Mouse (Mus musculus) embryonic facial prominence, embryonic 15.5 days (tissue): ENCODE measurements around the gene Cd300lg. TPM values are rescaled to one million over a fixed set of nuclear protein-coding genes. Genes with fewer than 3 reads are reported as not detected.
A peak's percentile ranks its signal among the peaks of the same experiment; 100 is the strongest.

Source experiments
- ATAC-seq: fragments of 200-750 bp; cut with Nextera tagmentation; 2 replicates; pipeline ENCODE4 v1.8.0; 2017; ENCODE audit warnings: low read depth, moderate TSS enrichment; ENCODE audit not compliant: insufficient number of reproducible peaks, low FRiP score, low TSS enrichment
- H3K27ac ChIP-seq: fragments of 300-500 bp; sonication (generic); replicated peaks from 2 replicates; pipeline ENCODE4 v1.5.1; 2015; ENCODE audit warnings: mild to moderate bottlenecking, inconsistent platforms
- H3K27me3 ChIP-seq: fragments of 300-500 bp; sonication (generic); 2 replicates; pipeline ENCODE4 v1.6.1; 2015; ENCODE audit warnings: inconsistent platforms
- H3K36me3 ChIP-seq: fragments of 300-500 bp; sonication (generic); 2 replicates; pipeline ENCODE4 v1.6.1; 2015; ENCODE audit warnings: mild to moderate bottlenecking, inconsistent platforms
- H3K4me1 ChIP-seq: fragments of 300-500 bp; sonication (generic); 2 replicates; pipeline ENCODE4 v1.6.1; 2015; ENCODE audit warnings: inconsistent platforms
- H3K4me2 ChIP-seq: fragments of 300-500 bp; sonication (generic); replicated peaks from 2 replicates; pipeline ENCODE4 v1.6.1; 2015; ENCODE audit warnings: mild to moderate bottlenecking, inconsistent platforms
- H3K4me3 ChIP-seq: fragments of 300-500 bp; sonication (generic); replicated peaks from 2 replicates; pipeline ENCODE4 v1.5.1; 2015; ENCODE audit warnings: mild to moderate bottlenecking, inconsistent platforms
- H3K9ac ChIP-seq: fragments of 300-500 bp; sonication (generic); 2 replicates; pipeline ENCODE4 v1.6.1; 2015; ENCODE audit warnings: inconsistent platforms
- H3K9me3 ChIP-seq: fragments of 300-500 bp; sonication (generic); replicated peaks from 2 replicates; pipeline ENCODE4 v1.6.1; 2016; ENCODE audit warnings: inconsistent platforms
- WGBS: fragments of 180-500 bp; shearing (Covaris S2); methylation state at CpG from one replicate; pipeline ENCODE4 v1.1.7; 2015; 5-methylcytosine and 5-hydroxymethylcytosine counted together
- polyA plus RNA-seq: library from polyadenylated mRNA; unstranded; fragments of >200 nt; fragmentation: Nextera tagmentation; extraction: Ambion mirVana; gene quantifications from 2 replicates; pipeline ENCODE4 v1.2.1, GENCODE M21; 2015

The Cd300lg gene
- polyA plus RNA-seq, 1 experiment from 2014 or later: 1.5 TPM

- Histone ChIP-seq H3K36me3 (no peaks in the 10 kb centered on the region), H3K4me2 (no peak overlapping the region), H3K27me3 (0 out of 2 replicates have a peak, but pooled peaks cover 8% of the 10 kb centered on the region), H3K27ac (no peak overlapping the region), H3K9me3 (no peaks in the 10 kb centered on the region), H3K9ac (no peak overlapping the region), H3K4me1 (peaks cover 22% of the 10 kb centered on the region), H3K4me3 (0 out of 2 replicates have a peak overlapping the region, but pooled peaks have one; percentile 68)
- no peak for ATAC-seq
- WGBS: 48% methylated on average over 7 of the region's 7 CpGs
Observed at GRCm38 (mm10) chr11:102025354-102025753, 16.0 kb upstream of the Cd300lg start.

- peaks cover 22% of the 10 kb centered on the region for H3K4me1 ChIP-seq
- H3K4me2 ChIP-seq: peak overlapping the region; percentile 95
- H3K36me3 ChIP-seq: no peaks in the 10 kb centered on the region
- H3K27ac ChIP-seq: no peak overlapping the region
- WGBS: 3% methylated on average over 22 of the region's 23 CpGs
- H3K9me3 ChIP-seq: no peaks in the 10 kb centered on the region
- H3K9ac ChIP-seq: peak overlapping the region; percentile 42
- H3K4me3 ChIP-seq: peak overlapping the region; percentile 68
- 0 out of 2 replicates have a peak, but pooled peaks cover 8% of the 10 kb centered on the region for H3K27me3 ChIP-seq
- peak; percentile 11; the same call in 1 of the 2 replicates for ATAC-seq
Observed at GRCm38 (mm10) chr11:102025991-102026660, 15.2 kb upstream of the Cd300lg start.

GRCm38 (mm10) chr11:102026694-102027360 lies 14.5 kb upstream of the Cd300lg start:
- Histone ChIP-seq H3K9ac (peak overlapping the region; percentile 42), H3K36me3 (no peaks in the 10 kb centered on the region), H3K4me3 (peak overlapping the region; percentile 68), H3K4me1 (peaks cover 22% of the 10 kb centered on the region), H3K27ac (0 out of 2 replicates have a peak overlapping the region, but pooled peaks have one; percentile 22), H3K4me2 (peak overlapping the region; percentile 95), H3K9me3 (no peaks in the 10 kb centered on the region), H3K27me3 (0 out of 2 replicates have a peak, but pooled peaks cover 8% of the 10 kb centered on the region)
- WGBS: 1% methylated on average over 51 of the region's 73 CpGs
- ATAC-seq: peak; percentile 83

GRCm38 (mm10) chr11:102027361-102028017 lies 13.8 kb upstream of the Cd300lg start:
- Histone ChIP-seq H3K4me1 (peaks cover 22% of the 10 kb centered on the region), H3K4me3 (peak overlapping the region; percentile 68), H3K9ac (no peak overlapping the region), H3K4me2 (peak overlapping the region; percentile 95), H3K27ac (peak overlapping the region; percentile 2; the same call in 1 of the 2 replicates), H3K36me3 (no peaks in the 10 kb centered on the region), H3K9me3 (no peaks in the 10 kb centered on the region), H3K27me3 (0 out of 2 replicates have a peak, but pooled peaks cover 8% of the 10 kb centered on the region)
- 7% methylated on average over 12 of the region's 12 CpGs for WGBS
- ATAC-seq: no peak

- Histone ChIP-seq H3K4me2 (peak within 1 kb of the TSS; percentile 95), H3K36me3 (no peaks in the 10 kb centered on the region), H3K27me3 (0 out of 2 replicates have a peak, but pooled peaks cover 6% of the 10 kb centered on the region), H3K9ac (no peak within 1 kb of the TSS), H3K9me3 (no peaks in the 10 kb centered on the region), H3K4me1 (peaks cover 22% of the 10 kb centered on the region), H3K27ac (peak within 1 kb of the TSS; percentile 2; the same call in 1 of the 2 replicates), H3K4me3 (peak within 1 kb of the TSS; percentile 68)
- no peak for ATAC-seq
- WGBS: 69% methylated on average over 6 of the region's 6 CpGs
Observed at GRCm38 (mm10) chr11:102028087-102028816, 13.1 kb upstream of the Cd300lg start, which contains the start of gene Mpp3. Mpp3 (minus strand) TSS chr11:102028461.

GRCm38 (mm10) chr11:102029304-102029703 lies 12.0 kb upstream of the Cd300lg start:
- H3K4me3 ChIP-seq: no peak overlapping the region

GRCm38 (mm10) chr11:102029966-102030365 lies 11.3 kb upstream of the Cd300lg start:
- peaks cover 19% of the 10 kb centered on the region for H3K4me1 ChIP-seq
- no peaks in the 10 kb centered on the region for H3K36me3 ChIP-seq

More at GRCm38 (mm10) chr11:102029304-102029703, 12.0 kb upstream of the Cd300lg start:
- ATAC-seq: no peak
- peaks cover 18% of the 10 kb centered on the region for H3K4me1 ChIP-seq
- H3K4me2 ChIP-seq: no peak overlapping the region
- no peaks in the 10 kb centered on the region for H3K9me3 ChIP-seq
- no peak overlapping the region for H3K9ac ChIP-seq
- 0 out of 2 replicates have a peak, but pooled peaks cover 3% of the 10 kb centered on the region for H3K27me3 ChIP-seq
- no peak overlapping the region for H3K27ac ChIP-seq
- no peaks in the 10 kb centered on the region for H3K36me3 ChIP-seq
- 83% methylated on average over 4 of the region's 4 CpGs for WGBS

GRCm38 (mm10) chr11:102031149-102031548 lies 10.2 kb upstream of the Cd300lg start:
- H3K9me3 ChIP-seq: no peaks in the 10 kb centered on the region
- no peaks in the 10 kb centered on the region for H3K36me3 ChIP-seq
- no peak for ATAC-seq
- H3K9ac ChIP-seq: no peak overlapping the region
- H3K4me1 ChIP-seq: peaks cover 13% of the 10 kb centered on the region
- H3K27ac ChIP-seq: no peak overlapping the region
- no peak overlapping the region for H3K4me2 ChIP-seq
- no peaks in the 10 kb centered on the region for H3K27me3 ChIP-seq
- no peak overlapping the region for H3K4me3 ChIP-seq
- WGBS: 74% methylated on average over 7 of the region's 7 CpGs

More at GRCm38 (mm10) chr11:102029966-102030365, 11.3 kb upstream of the Cd300lg start:
- ATAC-seq: no peak
- Histone ChIP-seq H3K27ac (no peak overlapping the region), H3K4me2 (no peak overlapping the region), H3K9me3 (no peaks in the 10 kb centered on the region), H3K27me3 (0 out of 2 replicates have a peak, but pooled peaks cover 3% of the 10 kb centered on the region), H3K4me3 (no peak overlapping the region), H3K9ac (no peak overlapping the region)
- WGBS: 29% methylated on average over 7 of the region's 7 CpGs

GRCm38 (mm10) chr11:102033055-102033591 lies 8.2 kb upstream of the Cd300lg start:
- 0 out of 2 replicates have a peak, but pooled peaks cover 3% of the 10 kb centered on the region for H3K4me1 ChIP-seq
- WGBS: 85% methylated on average over 12 of the region's 12 CpGs
- no peak for ATAC-seq

GRCm38 (mm10) chr11:102034887-102035286 lies 6.4 kb upstream of the Cd300lg start:
- no peak overlapping the region for H3K27ac ChIP-seq
- H3K9me3 ChIP-seq: no peaks in the 10 kb centered on the region
- no peak overlapping the region for H3K4me2 ChIP-seq
- 32% methylated on average over 8 of the region's 8 CpGs for WGBS
- H3K4me3 ChIP-seq: no peak overlapping the region
- H3K36me3 ChIP-seq: no peaks in the 10 kb centered on the region
- no peak for ATAC-seq
- H3K4me1 ChIP-seq: 0 out of 2 replicates have a peak, but pooled peaks cover 3% of the 10 kb centered on the region
- no peaks in the 10 kb centered on the region for H3K27me3 ChIP-seq
- H3K9ac ChIP-seq: no peak overlapping the region

More at GRCm38 (mm10) chr11:102033055-102033591, 8.2 kb upstream of the Cd300lg start:
- no peak overlapping the region for H3K9ac ChIP-seq
- H3K4me2 ChIP-seq: no peak overlapping the region
- no peaks in the 10 kb centered on the region for H3K27me3 ChIP-seq
- no peaks in the 10 kb centered on the region for H3K9me3 ChIP-seq
- no peaks in the 10 kb centered on the region for H3K36me3 ChIP-seq
- H3K4me3 ChIP-seq: no peak overlapping the region
- H3K27ac ChIP-seq: no peak overlapping the region
